Mouse (Mus musculus): ENCODE results near the gene Sorl1.

DNA sequence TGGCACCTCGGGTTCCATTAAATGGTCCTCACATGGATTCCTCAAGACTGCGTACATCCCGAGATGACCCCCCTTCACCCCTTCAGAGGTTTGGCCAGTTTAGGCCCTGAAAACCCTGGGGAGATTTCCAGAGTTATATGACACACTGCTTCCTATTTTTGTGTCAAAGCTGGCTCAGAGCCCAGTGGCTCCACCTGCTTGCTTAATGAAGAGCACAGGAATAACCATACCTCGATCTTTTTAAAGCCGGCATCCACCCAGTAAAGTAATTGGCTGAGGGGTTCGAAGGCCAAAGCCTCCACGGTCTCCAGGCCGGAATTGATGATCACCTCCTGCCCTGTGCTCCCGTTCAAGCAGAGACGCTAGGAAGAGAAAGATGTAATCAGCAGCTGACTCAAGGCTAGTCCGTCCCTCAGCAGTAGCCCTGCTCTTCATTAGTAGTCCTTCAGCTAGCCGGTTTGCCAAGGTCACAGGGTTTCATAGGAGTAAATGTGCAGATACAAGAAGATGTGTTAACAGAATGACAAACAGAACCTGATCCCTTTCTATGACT is 88.8 kb downstream of the Sorl1 start:
- TF ChIP-seq POLR2A (IDR thresholded peaks at IDR 0.05; ENCODE audit: borderline replicate concordance, control insufficient read depth, low read depth, low read length) (no peak), CTCF (IDR thresholded peaks at IDR 0.05; ENCODE audit: control insufficient read depth, insufficient read depth, low read length) (0 out of 2 replicates have a peak, but pooled peaks have one; percentile 5)

Data from bone marrow, adult 2 months (tissue).